Mouse (Mus musculus) heart, embryonic 15.5 days (tissue): ENCODE results near the gene Pde1a. TPM values are rescaled to one million over a fixed set of nuclear protein-coding genes. Genes with fewer than 3 reads are reported as not detected.

ENCODE experiments used
- ATAC-seq: fragments of 200-750 bp; cut with Nextera tagmentation; replicated peaks from 2 replicates; pipeline ENCODE4 v1.8.0; 2017; ENCODE audit warnings: low read depth, moderate TSS enrichment; ENCODE audit not compliant: insufficient number of reproducible peaks, insufficient read depth, low FRiP score
- H3K27ac ChIP-seq: fragments of 300-500 bp; sonication (generic); 2 replicates; pipeline ENCODE4 v1.5.1; 2015; ENCODE audit warnings: mild to moderate bottlenecking, inconsistent platforms
- H3K27me3 ChIP-seq: fragments of 300-500 bp; sonication (generic); 2 replicates; pipeline ENCODE4 v1.6.1; 2015; ENCODE audit warnings: inconsistent platforms
- H3K36me3 ChIP-seq: fragments of 300-500 bp; sonication (generic); 2 replicates; pipeline ENCODE4 v1.6.1; 2015; ENCODE audit warnings: mild to moderate bottlenecking, inconsistent platforms
- H3K4me1 ChIP-seq: fragments of 300-500 bp; sonication (generic); replicated peaks from 2 replicates; pipeline ENCODE4 v1.6.1; 2015; ENCODE audit warnings: inconsistent platforms
- H3K4me2 ChIP-seq: fragments of 300-500 bp; sonication (generic); 2 replicates; pipeline ENCODE4 v1.6.1; 2015; ENCODE audit warnings: inconsistent platforms, mild to moderate bottlenecking, moderate library complexity
- H3K4me3 ChIP-seq: fragments of 300-500 bp; sonication (generic); 2 replicates; pipeline ENCODE4 v1.5.1; 2015; ENCODE audit warnings: mild to moderate bottlenecking, inconsistent platforms
- H3K9ac ChIP-seq: fragments of 300-500 bp; sonication (generic); 2 replicates; pipeline ENCODE4 v1.6.1; 2015; ENCODE audit warnings: mild to moderate bottlenecking, inconsistent platforms
- H3K9me3 ChIP-seq: fragments of 300-500 bp; sonication (generic); replicated peaks from 2 replicates; pipeline ENCODE4 v1.6.1; 2016; ENCODE audit warnings: inconsistent platforms
- WGBS: fragments of 180-500 bp; shearing (Covaris S2); methylation state at CpG from one replicate; pipeline ENCODE4 v1.1.7; 2015; ENCODE audit warnings: mixed read lengths; 5-methylcytosine and 5-hydroxymethylcytosine counted together
- polyA plus RNA-seq: library from polyadenylated mRNA; unstranded; fragments of >200 nt; fragmentation: Nextera tagmentation; extraction: Ambion mirVana; gene quantifications from 2 replicates; pipeline ENCODE4 v1.2.1, GENCODE M21; 2015

Pde1a gene
- polyA plus RNA-seq, 1 experiment from 2014 or later: 26.2 TPM

GRCm38 (mm10) chr2:79991642-79992041, 137.6 kb downstream of the Pde1a start:
- H3K27me3 ChIP-seq: no peaks in the 10 kb centered on the region
- H3K9ac ChIP-seq: no peak overlapping the region
- no peaks in the 10 kb centered on the region for H3K36me3 ChIP-seq
- H3K27ac ChIP-seq: no peak overlapping the region
- no peak overlapping the region for H3K4me2 ChIP-seq
- no peaks in the 10 kb centered on the region for H3K4me1 ChIP-seq
- H3K4me3 ChIP-seq: no peak overlapping the region
- 58% methylated on average over 6 of the region's 6 CpGs for WGBS
- ATAC-seq: no peak
- no peaks in the 10 kb centered on the region for H3K9me3 ChIP-seq

GRCm38 (mm10) chr2:79983778-79984177, 145.5 kb downstream of the Pde1a start:
- no peaks in the 10 kb centered on the region for H3K9me3 ChIP-seq
- no peaks in the 10 kb centered on the region for H3K27me3 ChIP-seq
- 0 out of 2 replicates have a peak overlapping the region, but pooled peaks have one; percentile 9 for H3K27ac ChIP-seq
- peaks cover 4% of the 10 kb centered on the region; the same call in 1 of the 2 replicates for H3K4me1 ChIP-seq
- 42% methylated on average over 4 of the region's 4 CpGs for WGBS
- H3K4me2 ChIP-seq: no peak overlapping the region
- no peak overlapping the region for H3K4me3 ChIP-seq
- H3K9ac ChIP-seq: no peak overlapping the region
- no peaks in the 10 kb centered on the region for H3K36me3 ChIP-seq
- ATAC-seq: no peak

GRCm38 (mm10) chr2:79983222-79983632, 146.0 kb downstream of the Pde1a start:
- Histone ChIP-seq H3K27me3 (no peaks in the 10 kb centered on the region), H3K9me3 (no peaks in the 10 kb centered on the region), H3K36me3 (no peaks in the 10 kb centered on the region), H3K4me2 (peak overlapping the region; percentile 17), H3K27ac (peak overlapping the region; percentile 60), H3K9ac (no peak overlapping the region), H3K4me1 (peaks cover 4% of the 10 kb centered on the region; the same call in 1 of the 2 replicates), H3K4me3 (no peak overlapping the region)
- 27% methylated on average over 9 of the region's 9 CpGs for WGBS
- ATAC-seq: peak; percentile 76

- ATAC-seq: no peak
- WGBS: 81% methylated on average over 3 of the region's 3 CpGs
- Histone ChIP-seq H3K4me2 (no peak overlapping the region), H3K4me3 (no peak overlapping the region), H3K9me3 (no peaks in the 10 kb centered on the region), H3K4me1 (peaks cover 11% of the 10 kb centered on the region), H3K27ac (no peak overlapping the region), H3K9ac (no peak overlapping the region), H3K36me3 (no peaks in the 10 kb centered on the region), H3K27me3 (no peaks in the 10 kb centered on the region)
These were observed 147.5 kb downstream of the Pde1a start for GRCm38 (mm10) chr2:79981781-79982180.

GRCm38 (mm10) chr2:79978992-79979391, 150.3 kb downstream of the Pde1a start:
- no peak overlapping the region for H3K9ac ChIP-seq
- H3K4me1 ChIP-seq: peaks cover 11% of the 10 kb centered on the region
- no peak overlapping the region for H3K27ac ChIP-seq
- H3K9me3 ChIP-seq: no peaks in the 10 kb centered on the region
- WGBS: 88% methylated on average over 1 of the region's 1 CpGs
- no peaks in the 10 kb centered on the region for H3K27me3 ChIP-seq
- no peak overlapping the region for H3K4me2 ChIP-seq
- no peak for ATAC-seq
- H3K4me3 ChIP-seq: no peak overlapping the region
- no peaks in the 10 kb centered on the region for H3K36me3 ChIP-seq

- Histone ChIP-seq H3K27me3 (no peaks in the 10 kb centered on the region), H3K27ac (no peak overlapping the region), H3K36me3 (no peaks in the 10 kb centered on the region), H3K4me1 (peaks cover 7% of the 10 kb centered on the region), H3K9me3 (no peaks in the 10 kb centered on the region), H3K9ac (no peak overlapping the region), H3K4me2 (no peak overlapping the region), H3K4me3 (no peak overlapping the region)
- WGBS: 40% methylated on average over 5 of the region's 5 CpGs
- ATAC-seq: no peak
These were observed 152.0 kb downstream of the Pde1a start for GRCm38 (mm10) chr2:79977259-79977658.

GRCm38 (mm10) chr2:79975947-79976346, 153.3 kb downstream of the Pde1a start:
- Histone ChIP-seq H3K4me1 (peaks cover 7% of the 10 kb centered on the region), H3K4me2 (no peak overlapping the region), H3K27ac (no peak overlapping the region), H3K9me3 (no peaks in the 10 kb centered on the region), H3K4me3 (no peak overlapping the region), H3K9ac (no peak overlapping the region), H3K36me3 (no peaks in the 10 kb centered on the region), H3K27me3 (no peaks in the 10 kb centered on the region)
- no peak for ATAC-seq

GRCm38 (mm10) chr2:79972271-79972670, 157.0 kb downstream of the Pde1a start:
- Histone ChIP-seq H3K4me2 (no peak overlapping the region), H3K4me3 (no peak overlapping the region), H3K9me3 (no peaks in the 10 kb centered on the region), H3K36me3 (no peaks in the 10 kb centered on the region), H3K27ac (no peak overlapping the region), H3K27me3 (no peaks in the 10 kb centered on the region), H3K9ac (no peak overlapping the region), H3K4me1 (peaks cover 3% of the 10 kb centered on the region)
- no peak for ATAC-seq

GRCm38 (mm10) chr2:79969594-79969993, 159.7 kb downstream of the Pde1a start:
- no peak overlapping the region for H3K4me2 ChIP-seq
- H3K36me3 ChIP-seq: no peaks in the 10 kb centered on the region
- no peak overlapping the region for H3K27ac ChIP-seq
- no peaks in the 10 kb centered on the region; the same call in 1 of the 2 replicates for H3K9me3 ChIP-seq
- H3K9ac ChIP-seq: no peak overlapping the region
- ATAC-seq: no peak
- WGBS: 48% methylated on average over 5 of the region's 5 CpGs
- no peaks in the 10 kb centered on the region for H3K27me3 ChIP-seq
- H3K4me1 ChIP-seq: peaks cover 9% of the 10 kb centered on the region
- no peak overlapping the region for H3K4me3 ChIP-seq

- Histone ChIP-seq H3K9ac (no peak overlapping the region), H3K36me3 (no peaks in the 10 kb centered on the region), H3K4me3 (no peak overlapping the region), H3K9me3 (no peaks in the 10 kb centered on the region; the same call in 1 of the 2 replicates), H3K27ac (peak overlapping the region; percentile 33), H3K27me3 (no peaks in the 10 kb centered on the region), H3K4me1 (peaks cover 9% of the 10 kb centered on the region), H3K4me2 (no peak overlapping the region)
- WGBS: 52% methylated on average over 9 of the region's 9 CpGs
- ATAC-seq: peak; percentile 22; the same call in 1 of the 2 replicates
These were observed 162.4 kb downstream of the Pde1a start for GRCm38 (mm10) chr2:79966681-79967506.

GRCm38 (mm10) chr2:79966086-79966485, 163.2 kb downstream of the Pde1a start:
- H3K4me2 ChIP-seq: no peak overlapping the region
- H3K27ac ChIP-seq: no peak overlapping the region
- peaks cover 9% of the 10 kb centered on the region for H3K4me1 ChIP-seq
- no peaks in the 10 kb centered on the region for H3K27me3 ChIP-seq
- 53% methylated on average over 1 of the region's 1 CpGs for WGBS
- no peak for ATAC-seq
- H3K4me3 ChIP-seq: no peak overlapping the region
- H3K9ac ChIP-seq: no peak overlapping the region
- no peaks in the 10 kb centered on the region; the same call in 1 of the 2 replicates for H3K9me3 ChIP-seq
- H3K36me3 ChIP-seq: no peaks in the 10 kb centered on the region

GRCm38 (mm10) chr2:79964964-79965363, 164.3 kb downstream of the Pde1a start:
- ATAC-seq: no peak
- Histone ChIP-seq H3K36me3 (no peaks in the 10 kb centered on the region), H3K9me3 (no peaks in the 10 kb centered on the region; the same call in 1 of the 2 replicates), H3K4me3 (no peak overlapping the region), H3K9ac (no peak overlapping the region), H3K4me2 (no peak overlapping the region), H3K27me3 (no peaks in the 10 kb centered on the region), H3K27ac (no peak overlapping the region), H3K4me1 (peaks cover 9% of the 10 kb centered on the region)
- WGBS: 60% methylated on average over 4 of the region's 4 CpGs
